Mouse (Mus musculus) midbrain, embryonic 16.5 days (tissue): ENCODE results near the gene Dcaf8. TPM values are rescaled to one million over a fixed set of nuclear protein-coding genes. Genes with fewer than 3 reads are reported as not detected.

Experiments
- ATAC-seq: fragments of 200-750 bp; cut with Nextera tagmentation; 2 replicates; pipeline ENCODE4 v1.8.0; 2017; ENCODE audit warnings: moderate TSS enrichment
- H3K27ac ChIP-seq: fragments of 300-500 bp; sonication (generic); 2 replicates; pipeline ENCODE4 v1.5.1; 2014; ENCODE audit warnings: mild to moderate bottlenecking, low read length, mixed read lengths
- H3K27me3 ChIP-seq: fragments of 300-500 bp; sonication (generic); 2 replicates; pipeline ENCODE4 v1.6.1; 2014; ENCODE audit warnings: low read depth, low read length, mixed read lengths; ENCODE audit not compliant: control insufficient read depth, insufficient read depth
- H3K36me3 ChIP-seq: fragments of 300-500 bp; sonication (generic); 2 replicates; pipeline ENCODE4 v1.6.1; 2014; ENCODE audit warnings: mild to moderate bottlenecking, low read length, moderate library complexity, mixed read lengths; ENCODE audit not compliant: control insufficient read depth, insufficient read depth
- H3K4me1 ChIP-seq: fragments of 300-500 bp; sonication (generic); 2 replicates; pipeline ENCODE4 v1.6.1; 2014; ENCODE audit warnings: mild to moderate bottlenecking, low read length, mixed read lengths; ENCODE audit not compliant: control insufficient read depth, insufficient read depth
- H3K4me2 ChIP-seq: fragments of 300-500 bp; sonication (generic); 2 replicates; pipeline ENCODE4 v1.6.1; 2014; ENCODE audit warnings: mild to moderate bottlenecking, low read length, mixed read lengths
- H3K4me3 ChIP-seq: fragments of 300-500 bp; sonication (generic); 2 replicates; pipeline ENCODE4 v1.5.1; 2014; ENCODE audit warnings: low read depth, mild to moderate bottlenecking, low read length, moderate library complexity, mixed read lengths
- H3K9ac ChIP-seq: fragments of 300-500 bp; sonication (generic); 2 replicates; pipeline ENCODE4 v1.6.1; 2014; ENCODE audit warnings: low read depth, low read length, mixed read lengths
- H3K9me3 ChIP-seq: fragments of 300-500 bp; sonication (generic); replicated peaks from 2 replicates; pipeline ENCODE4 v1.6.1; 2014; ENCODE audit warnings: mild to moderate bottlenecking, low read length, mixed read lengths; ENCODE audit not compliant: control insufficient read depth, poor library complexity, severe bottlenecking
- WGBS: fragments of 180-500 bp; shearing (Covaris S2); extraction: QIAGEN DNeasy Blood & Tissue Kit; methylation state at CpG from one replicate; pipeline ENCODE4 v1.1.7; 2014; 5-methylcytosine and 5-hydroxymethylcytosine counted together
- polyA plus RNA-seq: library from polyadenylated mRNA; unstranded; fragments of >200 nt; fragmentation: Nextera tagmentation; extraction: Ambion mirVana; gene quantifications from 2 replicates; pipeline ENCODE4 v1.2.1, GENCODE M21; 2015

The Dcaf8 gene
- polyA plus RNA-seq, 1 experiment from 2014 or later = 84.7 TPM

DNA sequence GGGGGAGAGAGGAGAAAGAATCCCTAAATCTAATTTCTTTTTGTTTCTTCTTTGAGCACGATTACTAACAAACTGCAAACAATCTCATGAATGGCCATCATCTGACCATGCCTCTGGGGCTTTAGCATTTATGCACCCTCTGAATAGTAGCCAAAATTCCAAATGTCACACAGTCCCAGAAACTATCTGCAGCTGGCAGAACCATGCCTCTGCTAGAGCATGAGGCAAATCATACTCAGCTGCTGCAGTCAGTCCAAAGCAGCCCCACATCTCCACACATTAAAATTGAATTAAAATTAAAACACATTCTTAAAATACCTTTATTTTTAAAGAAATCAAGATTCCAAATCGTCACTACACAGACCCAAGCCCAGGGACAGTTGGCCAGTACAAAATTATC, 7.7 kb upstream of the Dcaf8 start:
- H3K4me3 ChIP-seq = no peak overlapping the region
- H3K27me3 ChIP-seq = no peaks in the 10 kb centered on the region
- no peak for ATAC-seq
- H3K36me3 ChIP-seq = peaks cover 3% of the 10 kb centered on the region; the same call in 1 of the 2 replicates
- no peak overlapping the region for H3K27ac ChIP-seq
- H3K9ac ChIP-seq = no peak overlapping the region
- no peaks in the 10 kb centered on the region for H3K9me3 ChIP-seq
- H3K4me2 ChIP-seq = no peak overlapping the region
- H3K4me1 ChIP-seq = no peaks in the 10 kb centered on the region
- 82% methylated on average over 2 of the region's 2 CpGs for WGBS

DNA sequence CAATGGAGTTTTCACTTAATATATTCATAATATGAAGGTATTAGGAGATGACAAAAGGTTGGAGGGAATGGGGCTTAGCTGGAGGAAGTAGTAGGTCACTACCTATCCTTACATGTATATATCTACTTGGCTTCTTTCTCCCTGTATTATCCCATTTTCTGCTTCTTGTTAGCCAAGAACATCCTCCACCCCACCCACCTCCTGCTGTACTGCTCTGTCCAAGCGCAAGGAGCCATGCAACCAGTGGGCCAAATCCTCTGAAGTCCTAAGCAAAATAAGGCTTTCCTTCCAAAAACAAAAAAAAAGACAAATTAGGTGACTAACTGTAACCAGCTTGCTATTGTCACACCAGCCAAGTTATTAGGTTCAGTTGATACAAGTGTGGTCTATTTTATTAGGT, 7.1 kb upstream of the Dcaf8 start:
- H3K4me1 ChIP-seq = no peaks in the 10 kb centered on the region
- no peaks in the 10 kb centered on the region for H3K27me3 ChIP-seq
- H3K27ac ChIP-seq = no peak overlapping the region
- no peak for ATAC-seq
- no peak overlapping the region for H3K4me2 ChIP-seq
- 93% methylated on average over 1 of the region's 1 CpGs for WGBS
- no peaks in the 10 kb centered on the region for H3K9me3 ChIP-seq
- H3K9ac ChIP-seq = no peak overlapping the region
- H3K36me3 ChIP-seq = 0 out of 2 replicates have a peak, but pooled peaks cover under 1% of the 10 kb centered on the region
- H3K4me3 ChIP-seq = no peak overlapping the region

DNA sequence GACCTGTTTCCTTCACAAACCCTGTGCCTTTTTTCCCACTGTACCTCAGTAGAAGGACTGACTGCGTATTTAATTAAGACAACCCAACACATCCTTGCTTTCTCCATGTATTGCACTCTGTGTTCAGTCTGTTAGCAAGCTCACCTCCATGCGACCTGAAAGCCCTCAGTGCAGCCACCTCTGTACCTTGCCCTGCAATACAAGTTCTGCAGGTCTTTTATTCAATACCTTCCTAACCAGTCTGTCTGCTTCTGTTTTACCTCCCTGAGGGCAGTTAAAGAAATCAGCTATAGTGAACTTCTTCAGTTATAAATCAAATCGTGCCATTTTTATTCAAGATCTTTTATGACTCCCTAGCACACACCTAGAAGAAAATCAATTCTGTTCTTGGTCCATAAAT, 6.4 kb upstream of the Dcaf8 start:
- Histone ChIP-seq H3K4me3 (no peak overlapping the region), H3K27ac (no peak overlapping the region), H3K4me2 (no peak overlapping the region), H3K9me3 (no peaks in the 10 kb centered on the region), H3K4me1 (no peaks in the 10 kb centered on the region), H3K27me3 (no peaks in the 10 kb centered on the region), H3K36me3 (no peaks in the 10 kb centered on the region), H3K9ac (no peak overlapping the region)
- ATAC-seq = no peak
- WGBS = 87% methylated on average over 3 of the region's 3 CpGs

DNA sequence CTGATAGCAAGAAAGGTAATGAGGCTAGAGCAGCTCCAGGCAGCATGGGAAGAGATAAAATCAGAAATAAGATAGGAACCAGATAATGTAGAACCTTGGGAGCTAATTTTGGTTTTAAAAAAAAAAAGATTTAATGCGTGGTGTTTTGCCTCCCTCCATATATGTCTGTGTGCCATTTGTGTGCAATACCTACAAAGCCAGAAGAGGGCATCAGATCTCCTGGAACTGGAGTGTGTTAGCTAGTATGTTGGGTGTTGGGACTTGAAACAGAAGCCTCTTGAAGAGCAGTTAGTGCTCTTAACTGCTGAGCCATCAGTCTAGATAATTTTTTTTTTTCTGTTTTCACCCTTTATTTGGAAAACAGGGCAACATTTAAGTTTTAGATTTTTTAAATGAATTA, 4.3 kb upstream of the Dcaf8 start:
- WGBS = 15% methylated on average over 1 of the region's 1 CpGs
- Histone ChIP-seq H3K4me1 (peaks cover 4% of the 10 kb centered on the region; the same call in 1 of the 2 replicates), H3K9ac (no peak overlapping the region), H3K9me3 (no peaks in the 10 kb centered on the region), H3K4me2 (no peak overlapping the region), H3K27me3 (no peaks in the 10 kb centered on the region), H3K27ac (no peak overlapping the region), H3K4me3 (no peak overlapping the region), H3K36me3 (no peaks in the 10 kb centered on the region)
- ATAC-seq = no peak

DNA sequence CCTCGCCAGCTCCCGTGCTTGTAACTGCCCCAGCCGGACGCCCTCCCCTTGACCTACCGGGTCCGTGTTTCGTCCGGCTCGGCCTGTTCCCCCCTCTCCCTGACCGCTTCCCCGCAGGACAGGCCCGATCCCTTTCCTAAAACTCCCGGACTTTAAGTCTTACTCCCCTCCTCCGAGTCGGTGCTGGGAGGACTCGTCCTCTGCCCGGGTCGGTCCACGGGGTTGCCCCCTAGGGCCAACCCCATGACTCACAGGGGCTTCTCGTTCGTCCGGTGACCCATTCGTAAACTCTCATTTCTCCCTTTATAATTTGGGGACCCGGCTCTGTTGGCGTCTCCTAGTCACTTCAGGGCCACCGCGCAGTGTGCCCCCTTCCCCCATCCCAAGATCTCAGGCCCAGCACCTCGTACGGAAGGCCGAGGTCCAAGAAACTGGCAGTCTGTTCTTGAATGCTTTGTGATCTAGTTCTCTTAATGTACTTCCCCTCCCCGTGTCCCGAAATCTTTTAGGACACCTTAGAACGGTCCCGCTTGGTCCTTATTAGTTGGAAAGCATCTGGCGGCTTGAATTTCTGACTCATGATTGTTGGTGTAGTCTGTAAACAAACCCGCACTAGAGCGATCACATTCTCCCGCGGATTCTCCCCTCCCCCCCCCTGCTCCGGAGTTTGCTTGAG, 533 bp downstream of the Dcaf8 start:
- Histone ChIP-seq H3K4me2 (peak overlapping the region; percentile 92), H3K36me3 (peaks cover 2% of the 10 kb centered on the region; the same call in 1 of the 2 replicates), H3K9ac (peak overlapping the region; percentile 99), H3K9me3 (no peaks in the 10 kb centered on the region), H3K4me3 (peak overlapping the region; percentile 91), H3K4me1 (peaks cover 23% of the 10 kb centered on the region), H3K27ac (peak overlapping the region; percentile 92), H3K27me3 (no peaks in the 10 kb centered on the region)
- WGBS = 0% methylated on average over 40 of the region's 40 CpGs
- peak; percentile 53; the same call in 1 of the 2 replicates for ATAC-seq

DNA sequence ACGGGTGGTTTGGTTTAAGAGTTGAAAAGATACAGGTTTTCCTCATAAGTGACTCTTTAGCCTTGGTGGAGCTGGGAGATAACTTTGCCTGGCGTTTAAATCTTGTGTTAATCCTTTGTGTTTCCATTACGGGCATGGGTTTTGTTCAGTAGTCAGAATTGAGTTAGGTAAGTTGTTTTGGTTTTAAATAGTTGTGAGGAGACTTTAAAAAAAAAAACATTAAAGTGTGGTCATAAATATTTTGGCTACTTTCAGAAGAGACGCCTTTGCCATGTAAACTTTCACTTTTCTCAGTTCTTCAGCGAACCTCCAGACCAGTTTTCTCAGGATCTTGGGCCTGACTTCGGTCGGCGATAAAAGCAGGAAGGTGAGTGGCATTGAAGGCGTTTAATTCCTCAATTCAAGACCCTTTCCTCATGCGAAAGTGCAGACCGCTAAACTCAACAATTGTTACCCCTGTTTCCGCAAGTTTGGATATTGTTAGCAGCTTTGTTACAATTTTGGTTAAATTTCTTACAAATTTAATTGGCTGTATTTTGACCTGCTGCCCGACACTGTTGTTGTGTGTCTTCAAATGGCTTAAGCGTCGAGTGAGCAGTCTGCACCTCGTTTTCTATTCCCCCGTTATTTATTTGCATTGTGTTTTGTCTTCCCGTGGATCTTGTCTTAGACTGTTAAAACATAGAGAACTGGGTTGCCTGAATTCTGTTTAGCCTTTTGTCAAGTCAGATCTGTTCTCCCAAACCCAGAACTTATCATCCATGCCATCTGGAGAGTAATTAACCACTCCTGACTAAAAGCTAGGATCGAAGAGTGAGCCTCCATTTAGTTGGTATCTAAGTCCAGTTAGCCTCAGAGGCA, 1.3 kb downstream of the Dcaf8 start:
- ATAC-seq = no peak
- peaks cover 2% of the 10 kb centered on the region; the same call in 1 of the 2 replicates for H3K36me3 ChIP-seq
- WGBS = 14% methylated on average over 19 of the region's 19 CpGs
- H3K9ac ChIP-seq = peak overlapping the region; percentile 99
- no peaks in the 10 kb centered on the region for H3K9me3 ChIP-seq
- H3K27ac ChIP-seq = peak overlapping the region; percentile 92
- H3K27me3 ChIP-seq = no peaks in the 10 kb centered on the region
- peaks cover 23% of the 10 kb centered on the region for H3K4me1 ChIP-seq
- peak overlapping the region; percentile 92 for H3K4me2 ChIP-seq
- H3K4me3 ChIP-seq = peak overlapping the region; percentile 91

DNA sequence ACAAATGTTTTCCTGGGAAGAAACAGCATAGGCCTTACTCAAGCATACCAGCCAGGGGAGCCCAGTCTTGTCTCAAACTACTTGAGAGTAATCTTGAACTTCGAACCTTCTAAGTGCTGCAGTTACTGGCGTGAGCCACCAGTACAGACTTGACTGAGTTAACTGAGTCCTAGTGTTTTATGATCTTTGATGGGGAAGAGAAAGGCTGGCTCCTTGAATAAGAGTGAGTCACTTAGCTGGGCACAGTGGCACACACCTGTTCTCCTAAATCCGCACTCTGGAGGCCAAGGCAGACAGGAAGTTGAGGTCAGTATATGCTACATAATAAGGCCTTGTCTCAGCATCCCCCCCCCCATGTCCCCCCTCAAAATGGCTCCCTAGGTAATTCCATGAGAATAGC, 6.7 kb downstream of the Dcaf8 start:
- Histone ChIP-seq H3K9me3 (no peaks in the 10 kb centered on the region), H3K27me3 (no peaks in the 10 kb centered on the region), H3K4me2 (no peak overlapping the region), H3K27ac (no peak overlapping the region), H3K9ac (no peak overlapping the region), H3K4me3 (no peak overlapping the region), H3K36me3 (peaks cover 4% of the 10 kb centered on the region; the same call in 1 of the 2 replicates), H3K4me1 (peaks cover 10% of the 10 kb centered on the region)
- 98% methylated on average over 3 of the region's 3 CpGs for whole genome bisulfite sequencing
- no peak for ATAC-seq

DNA sequence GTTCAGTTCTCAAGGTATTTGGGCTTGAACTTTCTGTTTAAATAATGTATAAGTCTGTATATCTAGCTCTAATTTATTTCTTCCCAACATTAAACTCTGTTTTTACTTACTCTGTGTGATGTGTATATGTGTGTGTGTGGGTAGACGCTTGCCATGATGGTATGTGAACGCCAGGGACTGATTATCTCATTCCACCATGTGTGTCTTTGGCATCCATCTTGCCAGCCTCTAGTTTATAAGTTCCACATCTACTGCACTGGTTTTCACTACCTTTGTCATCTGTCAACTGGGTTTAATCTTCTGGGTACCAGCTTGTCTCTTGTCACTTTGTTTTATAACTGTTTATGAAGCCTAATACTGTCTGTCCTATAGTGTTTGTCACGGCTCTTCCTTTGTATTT, 7.6 kb downstream of the Dcaf8 start:
- Histone ChIP-seq H3K27ac (no peak overlapping the region), H3K9me3 (no peaks in the 10 kb centered on the region), H3K9ac (no peak overlapping the region), H3K36me3 (peaks cover 4% of the 10 kb centered on the region; the same call in 1 of the 2 replicates), H3K4me3 (no peak overlapping the region), H3K4me2 (no peak overlapping the region), H3K27me3 (no peaks in the 10 kb centered on the region), H3K4me1 (peaks cover 4% of the 10 kb centered on the region)
- 91% methylated on average over 3 of the region's 3 CpGs for WGBS
- no peak for ATAC-seq

DNA sequence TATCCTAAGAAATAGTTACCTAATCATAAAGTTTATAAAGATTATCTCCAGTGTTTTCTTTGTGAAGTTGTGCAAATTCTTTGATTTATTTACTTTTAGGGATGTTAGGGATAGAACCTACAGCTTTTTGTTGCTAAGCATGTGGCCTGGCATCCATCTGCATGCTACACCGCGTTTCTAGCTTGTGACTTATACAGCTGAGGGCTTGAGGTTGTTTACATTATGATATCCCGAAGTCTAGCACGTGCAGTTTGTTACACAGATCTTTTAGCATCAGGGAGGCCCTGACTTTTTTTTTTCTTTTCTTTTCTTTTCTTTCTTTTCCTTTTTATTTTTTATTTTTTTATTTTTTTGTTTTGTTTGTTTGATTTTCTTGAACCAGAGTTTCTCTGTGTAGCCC, 12.1 kb downstream of the Dcaf8 start:
- no peak for ATAC-seq
- Histone ChIP-seq H3K27me3 (no peaks in the 10 kb centered on the region), H3K36me3 (peaks cover 2% of the 10 kb centered on the region; the same call in 1 of the 2 replicates), H3K27ac (no peak overlapping the region), H3K4me3 (no peak overlapping the region), H3K9ac (no peak overlapping the region), H3K4me2 (no peak overlapping the region), H3K9me3 (no peaks in the 10 kb centered on the region), H3K4me1 (no peaks in the 10 kb centered on the region; the same call in 1 of the 2 replicates)
- WGBS = 77% methylated on average over 4 of the region's 4 CpGs
